Mouse (Mus musculus) splenic B cell, adult 2 months (primary cell): ENCODE data around the gene Eif4b.

Experiments
- DNase-seq: peaks from one replicate; pipeline ENCODE4 v3.0.0-alpha.2; 2011; ENCODE audit warnings: low read depth, low spot score
- H3K27me3 ChIP-seq: 2 replicates; pipeline ENCODE4 v1.6.1; 2012; ENCODE audit warnings: mild to moderate bottlenecking, low read length, moderate library complexity, mixed read lengths; ENCODE audit not compliant: control insufficient read depth, poor library complexity, insufficient read depth, severe bottlenecking
- H3K36me3 ChIP-seq: 2 replicates; pipeline ENCODE4 v1.6.1; 2012; ENCODE audit warnings: mild to moderate bottlenecking, low read length, moderate library complexity, mixed read lengths; ENCODE audit not compliant: control insufficient read depth, poor library complexity, insufficient read depth, severe bottlenecking

Gene Eif4b

DNA sequence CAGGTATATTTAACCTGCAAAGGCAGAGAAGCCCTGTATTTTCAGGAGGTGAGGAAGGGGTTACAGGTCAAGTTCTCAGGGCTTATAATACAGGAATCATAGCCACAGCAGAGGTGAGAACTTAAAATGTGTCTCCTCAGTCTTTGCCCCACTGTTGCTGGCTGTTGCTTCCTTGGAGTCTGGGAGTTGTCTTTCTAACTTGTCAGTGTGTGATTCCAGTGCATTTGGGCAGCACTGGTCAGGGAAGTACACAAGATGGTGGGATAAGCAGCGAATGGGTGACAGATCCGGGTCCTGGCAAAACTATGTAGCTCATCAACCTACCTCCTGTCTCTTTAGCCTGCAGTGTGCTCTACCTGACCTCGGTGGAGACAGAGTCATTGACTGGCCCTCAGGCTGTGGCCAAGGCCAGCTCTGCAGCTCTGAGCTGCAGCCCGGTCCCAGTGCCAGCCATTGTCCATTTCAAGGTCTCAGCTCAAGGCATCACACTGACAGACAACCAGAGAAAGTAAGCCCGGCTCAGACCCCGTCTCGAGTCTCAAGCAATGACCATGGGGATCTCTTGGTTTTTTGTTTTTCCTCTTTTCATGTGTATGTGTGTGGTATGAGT lies 41.2 kb downstream of the Eif4b start:
- no peak for DNase-seq
- H3K36me3 ChIP-seq = peaks cover 5% of the 10 kb centered on the region; the same call in 1 of the 2 replicates

DNA sequence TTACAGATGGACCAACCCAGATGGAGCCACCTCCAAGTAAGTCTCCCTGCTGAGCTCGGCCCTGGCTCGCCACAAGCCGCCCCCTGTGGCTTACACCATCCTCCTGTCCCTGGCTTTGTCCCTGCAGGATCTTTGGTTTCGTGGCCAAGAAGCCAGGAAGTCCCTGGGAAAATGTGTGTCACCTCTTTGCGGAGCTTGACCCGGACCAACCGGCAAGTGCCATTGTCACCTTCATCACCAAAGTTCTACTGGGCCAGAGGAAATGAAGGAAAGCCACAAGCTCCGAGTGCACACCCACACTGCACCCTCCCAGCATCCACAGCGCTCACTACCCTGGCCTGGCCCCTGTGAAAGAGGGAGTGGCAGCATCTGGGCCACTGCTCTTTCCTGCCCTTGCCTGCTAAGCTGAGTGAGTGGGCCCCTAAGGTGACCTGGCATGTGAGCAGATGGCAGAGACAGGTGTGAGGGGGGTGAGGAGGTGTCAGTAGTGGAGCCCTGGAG lies 42.2 kb downstream of the Eif4b start:
- DNase-seq = no peak
- Histone ChIP-seq H3K36me3 (peaks cover 5% of the 10 kb centered on the region; the same call in 1 of the 2 replicates), H3K27me3 (no peaks in the 10 kb centered on the region)

More for the DNA sequence above, 41.2 kb downstream of the Eif4b start:
- H3K27me3 ChIP-seq = no peaks in the 10 kb centered on the region

DNA sequence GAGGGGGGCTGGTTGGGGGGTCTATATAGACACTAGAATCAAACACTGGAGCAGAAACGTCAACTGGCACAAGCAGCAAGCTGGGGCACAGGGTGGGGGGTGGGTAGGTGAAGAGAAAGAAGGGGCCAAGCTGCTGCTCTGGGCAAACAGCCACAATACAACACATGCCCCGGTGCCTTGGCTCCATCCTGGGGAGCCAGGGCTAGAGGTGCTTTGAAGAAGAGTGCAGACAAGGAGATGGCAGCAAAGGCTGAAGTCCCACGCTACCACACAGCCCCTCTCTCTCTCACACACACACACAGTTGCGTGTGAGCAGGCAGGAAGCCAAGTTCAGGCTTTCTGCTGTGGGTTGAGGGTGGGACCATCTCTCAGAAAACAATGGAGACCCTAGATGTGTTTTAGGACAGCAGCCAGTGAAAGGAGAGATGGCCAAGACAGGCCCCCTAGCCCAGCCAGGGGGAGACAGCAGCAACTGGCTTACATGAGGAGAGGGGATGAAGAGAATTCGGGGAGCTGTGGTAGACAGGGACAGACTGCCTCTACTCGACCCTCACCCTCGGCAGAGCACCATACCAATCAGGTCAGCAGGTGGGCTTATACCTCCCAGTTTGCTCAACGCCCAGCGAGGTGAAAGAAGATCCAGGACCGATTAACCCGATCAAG lies 43.3 kb downstream of the Eif4b start:
- peaks cover 8% of the 10 kb centered on the region for H3K36me3 ChIP-seq
- no peak for DNase-seq
- no peaks in the 10 kb centered on the region for H3K27me3 ChIP-seq

DNA sequence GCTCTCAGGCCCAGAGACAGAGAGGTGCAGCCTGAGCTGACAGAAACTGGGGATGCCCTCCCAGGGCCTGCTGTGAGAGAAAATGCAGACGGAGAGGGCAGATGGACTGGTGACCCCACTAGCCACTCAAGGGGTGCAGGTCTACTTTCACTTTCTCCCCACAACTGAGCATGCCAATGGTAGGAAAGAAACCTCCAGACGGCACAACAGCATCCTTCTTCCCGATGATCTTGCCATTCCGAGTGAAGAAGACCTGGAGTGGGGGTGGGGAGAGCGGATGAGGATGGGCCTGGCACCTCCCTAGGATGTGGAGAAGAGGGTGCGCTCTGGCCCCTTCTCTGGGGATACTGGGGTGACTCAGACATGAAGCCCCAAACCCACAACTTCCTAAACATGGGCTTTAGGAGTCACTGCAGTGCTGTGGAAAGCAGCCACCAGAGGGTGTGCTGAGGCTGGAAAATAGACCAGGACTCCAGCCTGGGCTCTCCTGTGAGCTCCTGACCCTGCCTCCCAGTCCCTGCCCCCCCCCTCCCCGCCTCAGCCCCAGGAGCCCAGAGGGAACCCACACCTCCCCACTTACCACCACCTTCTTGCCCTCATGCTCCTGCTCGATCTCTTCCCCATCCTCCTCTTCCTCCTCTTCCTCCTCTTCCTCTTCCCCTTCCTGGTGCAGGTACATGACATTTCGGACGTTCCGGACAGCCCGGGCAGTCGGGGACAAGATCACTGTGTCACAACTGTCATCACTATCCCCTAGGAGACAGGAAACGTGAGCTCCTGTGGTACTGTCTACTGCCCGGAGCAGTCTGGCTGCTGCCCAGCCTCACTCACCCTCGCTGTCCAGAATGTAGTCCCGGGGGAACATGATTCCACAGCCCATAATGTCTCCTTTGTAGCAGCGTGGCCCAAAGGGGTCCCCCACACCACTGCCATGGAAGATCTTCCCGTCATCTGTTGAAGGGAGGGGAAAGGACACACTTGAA lies 44.2 kb downstream of the Eif4b start:
- Histone ChIP-seq H3K36me3 (peaks cover 8% of the 10 kb centered on the region), H3K27me3 (no peaks in the 10 kb centered on the region)
- no peak for DNase-seq

DNA sequence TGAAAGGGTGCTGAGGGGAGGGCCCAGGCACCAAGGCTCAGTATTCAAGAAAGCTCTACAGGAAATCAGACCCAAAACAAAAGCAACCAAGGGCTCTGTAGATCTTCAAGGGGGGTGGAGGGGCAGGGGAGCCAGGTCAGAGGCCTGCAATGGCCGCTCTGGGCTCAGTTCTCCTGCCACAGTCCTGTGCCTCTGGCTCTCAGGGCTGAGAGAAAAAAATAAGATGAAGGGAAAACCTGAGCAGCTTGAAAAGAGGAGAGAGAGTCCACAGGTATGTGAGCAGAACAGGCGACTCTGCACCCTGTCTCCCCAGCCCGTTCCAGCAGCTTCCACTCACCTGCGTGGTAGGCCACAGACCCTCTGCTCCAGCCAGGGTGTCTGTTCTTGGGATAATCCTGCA lies 45.0 kb downstream of the Eif4b start:
- DNase-seq = no peak
- H3K36me3 ChIP-seq = peaks cover 8% of the 10 kb centered on the region
- no peaks in the 10 kb centered on the region for H3K27me3 ChIP-seq

DNA sequence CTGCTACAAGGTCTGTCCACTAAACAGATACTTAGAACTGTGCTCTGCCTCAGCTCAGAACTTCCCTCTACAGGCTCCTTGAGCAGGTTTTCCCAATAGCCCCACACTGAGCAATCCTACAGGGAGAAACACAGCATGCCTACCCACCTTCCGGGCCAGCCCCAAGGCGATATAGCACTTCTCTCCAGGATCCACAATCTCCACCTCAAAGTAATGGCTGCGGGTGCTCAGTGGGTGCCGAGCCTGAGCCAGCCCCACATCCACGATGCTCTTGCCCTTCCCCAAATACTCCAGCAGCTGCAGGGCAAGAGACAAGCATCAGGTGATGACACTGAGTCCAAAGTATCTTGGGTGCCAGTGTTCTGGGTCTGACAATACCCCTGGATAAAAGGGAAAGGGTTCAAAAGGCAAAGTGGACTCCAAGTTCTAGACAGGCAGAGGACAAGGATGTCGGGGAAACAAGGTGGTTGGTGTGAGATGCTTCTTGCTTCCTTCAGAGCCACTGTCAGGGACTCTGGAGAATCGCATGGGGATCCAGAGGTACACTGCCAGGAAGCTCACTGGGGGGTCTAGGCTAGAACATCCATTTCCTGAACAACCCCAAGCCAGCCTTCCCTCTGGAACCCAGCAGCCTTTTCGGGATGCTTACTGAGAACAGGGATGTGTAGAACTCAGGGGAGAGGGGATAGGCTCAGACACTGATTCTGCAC lies 45.7 kb downstream of the Eif4b start:
- peaks cover 8% of the 10 kb centered on the region for H3K36me3 ChIP-seq
- H3K27me3 ChIP-seq = no peaks in the 10 kb centered on the region
- DNase-seq = no peak

DNA sequence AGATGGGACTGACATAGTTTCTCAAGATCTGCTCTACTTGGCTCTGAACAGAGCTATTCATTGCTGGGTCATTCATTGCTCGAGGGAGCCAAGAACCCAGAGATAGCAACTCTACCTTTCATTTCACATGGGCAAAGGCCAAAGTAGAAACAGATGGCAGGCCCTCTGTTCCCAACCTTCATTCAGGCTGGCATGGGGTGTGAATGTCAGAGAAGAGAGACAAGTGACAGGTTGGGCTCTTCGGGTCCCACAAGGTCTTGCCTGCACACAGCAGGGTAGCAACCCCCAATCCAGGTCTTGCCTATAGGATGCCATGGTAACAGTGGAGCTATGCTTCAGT lies 46.2 kb downstream of the Eif4b start:
- DNase-seq = no peak
- Histone ChIP-seq H3K36me3 (peaks cover 8% of the 10 kb centered on the region), H3K27me3 (no peaks in the 10 kb centered on the region)

DNA sequence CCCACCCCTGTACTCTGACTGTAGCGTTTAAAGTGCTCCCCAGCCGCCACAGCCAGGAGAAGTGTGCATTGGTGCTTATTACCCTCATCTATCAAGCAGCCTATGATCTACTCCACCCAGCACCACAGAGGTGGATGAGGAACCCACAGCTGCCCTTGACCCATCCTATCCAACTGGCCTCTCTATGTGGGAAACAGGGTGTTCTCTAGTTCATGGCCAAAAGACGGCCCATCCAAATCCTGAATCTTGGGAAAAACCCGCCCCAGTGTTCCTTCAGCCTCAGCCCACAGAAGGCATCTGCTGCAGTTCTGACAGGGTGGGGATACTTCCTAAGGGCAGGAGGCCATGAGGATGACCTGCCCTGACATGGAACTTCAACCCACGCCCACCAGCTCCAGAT lies 47.0 kb downstream of the Eif4b start:
- H3K27me3 ChIP-seq = no peaks in the 10 kb centered on the region
- no peak for DNase-seq
- H3K36me3 ChIP-seq = peaks cover 8% of the 10 kb centered on the region

DNA sequence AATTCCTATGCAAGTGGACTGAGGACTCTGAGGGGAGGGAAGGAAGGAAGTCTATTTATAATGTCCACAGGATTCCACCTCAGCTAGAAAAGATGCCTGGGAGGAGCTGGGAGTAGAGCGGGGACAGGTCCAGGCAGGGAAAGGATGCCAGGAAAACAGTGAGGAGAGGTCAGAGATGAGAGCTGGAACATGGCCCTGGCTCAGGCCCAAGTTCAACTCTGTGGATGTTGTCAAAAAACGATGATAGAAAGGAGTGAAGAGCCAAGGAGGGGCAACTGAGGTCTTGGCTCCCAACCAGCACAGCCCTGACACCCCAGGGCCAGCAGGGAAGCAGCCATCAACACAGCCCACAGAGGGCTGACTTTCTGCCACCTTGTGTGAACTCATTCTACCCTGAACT lies 52.7 kb downstream of the Eif4b start:
- Histone ChIP-seq H3K36me3 (peaks cover 6% of the 10 kb centered on the region), H3K27me3 (no peaks in the 10 kb centered on the region)
- DNase-seq = no peak

DNA sequence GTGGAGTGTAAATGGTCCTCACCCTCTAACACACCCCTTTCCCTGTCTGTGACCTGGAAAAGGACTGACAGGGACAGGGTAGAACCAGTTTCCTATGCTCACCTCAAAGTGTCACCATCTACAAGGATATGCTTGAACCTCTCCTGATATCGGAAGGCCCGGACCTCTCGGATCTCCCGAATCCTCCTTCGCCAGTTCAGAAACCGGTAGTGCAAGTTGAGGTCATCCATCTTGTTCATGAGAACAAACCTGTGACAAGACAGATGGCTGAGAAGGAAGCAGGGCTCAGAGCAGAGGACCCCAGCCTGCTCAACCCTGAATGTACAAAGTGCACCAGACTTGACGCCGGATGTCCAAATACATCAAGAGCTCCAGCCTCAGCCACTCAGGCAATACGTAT lies 59.7 kb downstream of the Eif4b start:
- Histone ChIP-seq H3K36me3 (peaks cover 6% of the 10 kb centered on the region), H3K27me3 (no peaks in the 10 kb centered on the region)
- DNase-seq = no peak

DNA sequence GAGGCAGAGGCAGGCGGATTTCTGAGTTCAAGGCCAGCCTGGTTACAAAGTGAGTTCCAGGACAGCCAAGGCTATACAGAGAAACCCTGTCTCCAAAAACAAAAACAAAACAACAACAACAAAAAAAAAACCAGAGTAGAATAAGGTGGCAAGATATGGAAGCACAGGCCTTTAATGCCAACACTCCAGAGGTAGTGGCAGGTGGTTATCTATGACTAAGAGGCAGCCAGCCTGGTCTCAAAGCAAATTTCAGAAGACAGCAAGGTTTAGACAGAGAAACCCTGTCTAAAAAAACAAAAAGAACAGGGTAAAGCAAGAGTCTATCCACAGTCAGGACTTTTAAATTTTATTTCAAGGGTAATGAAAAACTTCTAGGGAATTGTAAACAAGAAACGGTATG lies 61.1 kb downstream of the Eif4b start:
- Histone ChIP-seq H3K27me3 (no peaks in the 10 kb centered on the region), H3K36me3 (peaks cover 6% of the 10 kb centered on the region)
- no peak for DNase-seq

DNA sequence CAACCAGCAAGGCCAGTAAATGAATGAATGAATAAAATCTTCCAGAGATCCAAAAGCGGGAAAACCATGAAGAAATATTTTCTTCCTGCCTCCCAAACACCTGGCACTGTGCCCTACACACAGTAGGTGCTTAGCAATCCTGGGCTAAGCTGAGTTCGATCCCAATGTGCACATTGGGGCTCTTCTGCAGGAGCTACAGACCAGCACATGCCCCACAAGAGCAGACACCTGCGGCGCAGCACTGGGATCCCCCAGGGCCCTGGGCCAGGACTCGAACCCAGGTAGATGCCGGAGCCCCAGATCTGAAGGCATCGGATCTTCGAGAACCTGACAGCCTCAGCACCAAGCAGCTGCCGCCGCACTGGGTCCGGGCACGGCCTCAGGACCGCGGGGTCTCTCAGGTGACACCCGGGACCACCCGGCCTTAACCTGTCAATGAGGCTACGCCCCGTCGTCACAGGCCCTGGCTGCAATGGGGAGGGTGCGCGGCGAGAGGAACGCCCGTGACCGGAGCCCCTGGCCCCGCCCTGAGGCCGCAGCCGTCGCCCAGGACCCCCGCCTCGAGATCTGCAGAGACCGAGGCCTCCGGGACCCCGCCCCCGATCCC lies 62.1 kb downstream of the Eif4b start:
- H3K36me3 ChIP-seq = peaks cover 3% of the 10 kb centered on the region
- no peak for DNase-seq
- H3K27me3 ChIP-seq = no peaks in the 10 kb centered on the region

DNA sequence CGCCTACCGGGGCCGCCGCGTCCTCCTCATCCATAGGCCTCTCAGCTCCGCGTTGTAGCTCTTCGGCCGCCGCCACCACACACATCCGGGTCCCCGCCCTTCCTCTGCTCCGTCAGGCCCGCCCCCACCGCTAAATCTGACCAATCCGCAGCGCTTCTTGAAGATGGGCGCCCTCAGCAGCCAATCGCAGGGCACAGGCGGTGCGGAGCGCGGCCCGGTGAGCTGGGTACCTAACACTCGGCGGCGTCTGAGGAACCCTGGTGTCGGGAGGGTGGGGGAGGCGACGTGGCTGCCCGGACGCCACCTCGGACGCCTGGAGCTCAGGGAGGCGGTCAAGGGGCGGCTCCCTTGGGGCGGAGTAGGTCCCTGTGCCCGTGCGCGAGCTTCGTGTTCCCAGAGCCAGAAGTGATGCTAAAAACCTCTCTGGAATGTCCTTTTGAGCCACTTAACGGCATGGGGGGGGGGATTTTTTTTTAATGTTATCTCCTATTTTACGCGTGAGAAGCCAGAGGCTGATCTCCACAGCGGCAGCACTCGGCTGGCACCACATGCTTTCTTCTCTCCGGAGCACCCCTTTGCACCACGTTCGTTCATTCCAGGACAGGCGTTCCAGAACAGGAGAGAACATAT lies 62.7 kb downstream of the Eif4b start, which contains the start of gene Spryd3:
Gene Spryd3 (minus strand): TSS at position 106 of the 630 bp plus-strand sequence.
- DNase-seq = peak; percentile 97
- H3K36me3 ChIP-seq = peaks cover 3% of the 10 kb centered on the region
- no peaks in the 10 kb centered on the region for H3K27me3 ChIP-seq

DNA sequence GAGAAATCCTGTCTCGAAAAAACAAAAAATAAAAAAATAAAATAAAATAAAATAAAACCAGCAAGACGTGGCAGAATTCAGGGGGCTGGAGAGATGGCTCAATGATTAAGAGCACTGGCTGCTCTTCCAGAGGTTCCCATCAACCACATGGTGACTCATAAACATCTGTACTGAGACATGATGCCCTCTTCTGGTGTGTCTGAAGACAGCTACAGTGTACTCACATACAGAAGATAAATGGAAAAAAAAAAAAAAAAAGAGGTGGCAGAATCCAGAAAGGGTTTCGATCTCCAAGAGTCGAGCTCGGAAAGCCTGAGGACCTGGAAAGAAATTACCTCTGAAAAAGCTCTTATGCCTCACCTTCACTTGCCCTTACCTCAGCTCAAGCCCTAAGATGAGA lies 67.5 kb downstream of the Eif4b start:
- no peak for DNase-seq
- Histone ChIP-seq H3K36me3 (no peaks in the 10 kb centered on the region), H3K27me3 (0 out of 2 replicates have a peak, but pooled peaks cover 1% of the 10 kb centered on the region)
